10 mouse cellular contexts compared by ENCODE assay signal in genomic region chr8:123988605-123989038, GRCm38 (mm10). TPM values are rescaled to one million over a fixed set of nuclear protein-coding genes. Genes with fewer than 3 reads are reported as not detected.
A peak's percentile ranks its signal among the peaks of the same experiment; 100 is the strongest.
DNase-seq lines count a peak whose midpoint lies in the region; ATAC-seq and TF ChIP-seq lines count a peak whose summit lies in the region.
"Had no signal": no experiment of that assay in that cellular context is flagged by ENCODE, and none has a peak within 500 bp of the region (broad histone marks: within the 10 kb centered on the region; RNA-seq: fewer than 3 reads in every experiment).

No protein-coding gene starts in this region.

- H3K27me3 ChIP-seq in heart, adult 2 months (ENCODE audit: control insufficient read depth, insufficient read depth, low read length) = no peaks in the 10 kb centered on the region
- no peaks in the 10 kb centered on the region for H3K27me3 ChIP-seq in heart, embryonic 16.5 days (ENCODE audit: control insufficient read depth, insufficient read depth, low read length)
- H3K27me3 ChIP-seq: embryonic facial prominence, embryonic 12.5 days; midbrain, embryonic 13.5 days had no signal

- H3K4me1 ChIP-seq in heart, adult 2 months (ENCODE audit: control insufficient read depth, insufficient read depth, low read length) = no peaks in the 10 kb centered on the region
- H3K4me1 ChIP-seq in heart, embryonic 16.5 days (ENCODE audit: control insufficient read depth, insufficient read depth, low read length) = peaks cover 15% of the 10 kb centered on the region
- H3K4me1 ChIP-seq: embryonic facial prominence, embryonic 12.5 days; midbrain, embryonic 13.5 days had no signal

- WGBS in heart, adult 2 months = 17% methylated on average over 6 of the region's 6 CpGs
- WGBS in heart, embryonic 16.5 days = 21% methylated on average over 6 of the region's 6 CpGs

- no peak for ATAC-seq in heart, embryonic 16.5 days (replicated peaks; ENCODE audit: extremely low read depth, insufficient read depth, low FRiP score)
- peak; percentile 75 for ATAC-seq in megakaryocyte-erythroid progenitor cell, adult 5-6 weeks (replicated peaks; ENCODE audit: low FRiP score, low TSS enrichment, poor library complexity, severe bottlenecking)
- ATAC-seq in cerebellum, adult (ENCODE audit: insufficient number of reproducible peaks, low FRiP score, low TSS enrichment) = no peak
- ATAC-seq: midbrain, embryonic 13.5 days had no signal

- no peak for TF ChIP-seq EP300 in heart, adult 2 months (IDR thresholded peaks at IDR 0.05; ENCODE audit: insufficient read depth, low read depth, low read length)

- H3K4me3 ChIP-seq in heart, adult 2 months = no peak overlapping the region
- no peak overlapping the region for H3K4me3 ChIP-seq in heart, embryonic 16.5 days (ENCODE audit: low read length)
- H3K4me3 ChIP-seq: embryonic facial prominence, embryonic 12.5 days; midbrain, embryonic 13.5 days had no signal

- no peaks in the 10 kb centered on the region for H3K9me3 ChIP-seq in heart, embryonic 16.5 days (replicated peaks; ENCODE audit: control insufficient read depth, low read length)
- H3K9me3 ChIP-seq: embryonic facial prominence, embryonic 12.5 days; midbrain, embryonic 13.5 days had no signal

- peak overlapping the region; percentile 28; the same call in 1 of the 2 replicates for H3K27ac ChIP-seq in heart, adult 2 months
- peak overlapping the region; percentile 48; the same call in 1 of the 2 replicates for H3K27ac ChIP-seq in heart, embryonic 16.5 days (ENCODE audit: low read length)
- H3K27ac ChIP-seq: embryonic facial prominence, embryonic 12.5 days; midbrain, embryonic 13.5 days had no signal

- H3K36me3 ChIP-seq in heart, adult 2 months (ENCODE audit: control insufficient read depth, insufficient read depth, low read length) = no peaks in the 10 kb centered on the region
- H3K36me3 ChIP-seq in heart, embryonic 16.5 days (ENCODE audit: control insufficient read depth, insufficient read depth) = no peaks in the 10 kb centered on the region
- H3K36me3 ChIP-seq: embryonic facial prominence, embryonic 12.5 days; midbrain, embryonic 13.5 days had no signal

- DNase-seq in heart, adult 2 months = peak in 1 of 2 experiments; percentile 37
- no peak for DNase-seq in heart, postnatal 14 days
- peak; percentile 100 for DNase-seq in MEL-GATA-1-ER (ENCODE audit: extremely low read depth, low read depth)
- DNase-seq in urinary bladder, adult 2 months (ENCODE audit: low spot score) = no peak
- no peak for DNase-seq in layer of hippocampus, adult 9-11 months

- no peak for TF ChIP-seq CTCF in heart, adult 2 months (IDR thresholded peaks at IDR 0.05)

- no peak overlapping the region for H3K9ac ChIP-seq in heart, adult 2 months (ENCODE audit: low read depth, low read length)
- H3K9ac ChIP-seq in heart, embryonic 16.5 days (ENCODE audit: low read length) = 0 out of 2 replicates have a peak overlapping the region, but pooled peaks have one; percentile 6
- H3K9ac ChIP-seq: embryonic facial prominence, embryonic 12.5 days; midbrain, embryonic 13.5 days had no signal

- intact Hi-C loops in heart, adult 2 months (cut with DNase I) = no loop called here
- intact Hi-C loops in heart, postnatal 14 days (cut with DNase I) = no loop called here

- no peak for TF ChIP-seq POLR2A in heart, adult 2 months (IDR thresholded peaks at IDR 0.05; ENCODE audit: insufficient read depth, low read depth, low read length)

- no peaks in the 10 kb centered on the region for H3K79me2 ChIP-seq in heart, adult 2 months (replicated peaks; ENCODE audit: control insufficient read depth, insufficient read depth, low read length)

- H3K4me2 ChIP-seq in heart, embryonic 16.5 days (ENCODE audit: low read depth, low read length) = peak overlapping the region; percentile 25; the same call in 1 of the 2 replicates
- H3K4me2 ChIP-seq: embryonic facial prominence, embryonic 12.5 days; midbrain, embryonic 13.5 days had no signal

RNA-seq across cellular contexts. Expression of gene Abcb10, which starts 5.7 kb away (rescaled TPM):
- 10 to 100 TPM; 40.2 to 44.2 TPM for total RNA-seq in heart, adult 2 months (2021)
- polyA plus RNA-seq in heart, adult 2 months (2012; rRNA removed) = 19.1 and 27.6 TPM in 2 replicates
- 10 to 100 TPM; 44.8 to 46.5 TPM for total RNA-seq in heart, postnatal 14 days (2021)
- 17.1 and 19.0 TPM in 2 replicates for polyA plus RNA-seq in heart, embryonic 16.5 days (2015; fragmentation: Nextera tagmentation; extraction: Ambion mirVana)
- total RNA-seq in megakaryocyte-erythroid progenitor cell, adult 5-6 weeks (2014; fragmentation: Nextera tagmentation) = 45.7 and 47.9 TPM in 2 replicates
- 23.8 and 39.0 TPM in 2 replicates for total RNA-seq in megakaryocyte-erythroid progenitor cell, adult 5-6 weeks (2017)
- 13.7 and 13.9 TPM in 2 replicates for polyA plus RNA-seq in urinary bladder, adult 2 months (2012; rRNA removed)

RNA-seq across cellular contexts. Expression of gene Taf5l, which starts 32.6 kb away (rescaled TPM):
- 10 to 100 TPM; 12.0 to 13.2 TPM for total RNA-seq in heart, adult 2 months (2021)
- polyA plus RNA-seq in heart, adult 2 months (2012; rRNA removed) = 17.7 and 23.5 TPM in 2 replicates
- total RNA-seq in heart, postnatal 14 days (2021) = 10 to 100 TPM; 18.4 to 19.1 TPM
- polyA plus RNA-seq in heart, embryonic 16.5 days (2015; fragmentation: Nextera tagmentation; extraction: Ambion mirVana) = 25.4 and 27.9 TPM in 2 replicates
- 58.2 and 60.6 TPM in 2 replicates for total RNA-seq in megakaryocyte-erythroid progenitor cell, adult 5-6 weeks (2014; fragmentation: Nextera tagmentation)
- 34.3 and 52.8 TPM in 2 replicates for total RNA-seq in megakaryocyte-erythroid progenitor cell, adult 5-6 weeks (2017)
- 26.4 and 31.1 TPM in 2 replicates for polyA plus RNA-seq in urinary bladder, adult 2 months (2012; rRNA removed)

RNA-seq across cellular contexts. Expression of gene Urb2, which starts 32.7 kb away (rescaled TPM):
- total RNA-seq in heart, adult 2 months (2021) = 1 to 10 TPM; 6.2 to 6.3 TPM
- 2.6 and 3.5 TPM in 2 replicates for polyA plus RNA-seq in heart, adult 2 months (2012; rRNA removed)
- total RNA-seq in heart, postnatal 14 days (2021) = 1 to 10 TPM; 6.7 to 6.9 TPM
- polyA plus RNA-seq in heart, embryonic 16.5 days (2015; fragmentation: Nextera tagmentation; extraction: Ambion mirVana) = 3.0 and 3.3 TPM in 2 replicates
- 25.4 and 36.2 TPM in 2 replicates for total RNA-seq in megakaryocyte-erythroid progenitor cell, adult 5-6 weeks (2014; fragmentation: Nextera tagmentation)
- total RNA-seq in megakaryocyte-erythroid progenitor cell, adult 5-6 weeks (2017) = 28.0 and 28.1 TPM in 2 replicates
- polyA plus RNA-seq in urinary bladder, adult 2 months (2012; rRNA removed) = 6.4 and 6.7 TPM in 2 replicates

RNA-seq across cellular contexts. Expression of gene Nup133, which starts 39.6 kb away (rescaled TPM):
- total RNA-seq in heart, adult 2 months (2021) = 10 to 100 TPM in 1 of 2 experiments, 1 to 10 TPM in 1; 9.9 to 10.8 TPM
- polyA plus RNA-seq in heart, adult 2 months (2012; rRNA removed) = 7.2 and 12.3 TPM in 2 replicates
- total RNA-seq in heart, postnatal 14 days (2021) = 10 to 100 TPM; 10.3 to 12.4 TPM
- polyA plus RNA-seq in heart, embryonic 16.5 days (2015; fragmentation: Nextera tagmentation; extraction: Ambion mirVana) = 20.3 and 21.6 TPM in 2 replicates
- 37.6 and 47.2 TPM in 2 replicates for total RNA-seq in megakaryocyte-erythroid progenitor cell, adult 5-6 weeks (2014; fragmentation: Nextera tagmentation)
- 35.7 and 36.3 TPM in 2 replicates for total RNA-seq in megakaryocyte-erythroid progenitor cell, adult 5-6 weeks (2017)
- 11.1 and 11.3 TPM in 2 replicates for polyA plus RNA-seq in urinary bladder, adult 2 months (2012; rRNA removed)
